In the genomic region with DNA sequence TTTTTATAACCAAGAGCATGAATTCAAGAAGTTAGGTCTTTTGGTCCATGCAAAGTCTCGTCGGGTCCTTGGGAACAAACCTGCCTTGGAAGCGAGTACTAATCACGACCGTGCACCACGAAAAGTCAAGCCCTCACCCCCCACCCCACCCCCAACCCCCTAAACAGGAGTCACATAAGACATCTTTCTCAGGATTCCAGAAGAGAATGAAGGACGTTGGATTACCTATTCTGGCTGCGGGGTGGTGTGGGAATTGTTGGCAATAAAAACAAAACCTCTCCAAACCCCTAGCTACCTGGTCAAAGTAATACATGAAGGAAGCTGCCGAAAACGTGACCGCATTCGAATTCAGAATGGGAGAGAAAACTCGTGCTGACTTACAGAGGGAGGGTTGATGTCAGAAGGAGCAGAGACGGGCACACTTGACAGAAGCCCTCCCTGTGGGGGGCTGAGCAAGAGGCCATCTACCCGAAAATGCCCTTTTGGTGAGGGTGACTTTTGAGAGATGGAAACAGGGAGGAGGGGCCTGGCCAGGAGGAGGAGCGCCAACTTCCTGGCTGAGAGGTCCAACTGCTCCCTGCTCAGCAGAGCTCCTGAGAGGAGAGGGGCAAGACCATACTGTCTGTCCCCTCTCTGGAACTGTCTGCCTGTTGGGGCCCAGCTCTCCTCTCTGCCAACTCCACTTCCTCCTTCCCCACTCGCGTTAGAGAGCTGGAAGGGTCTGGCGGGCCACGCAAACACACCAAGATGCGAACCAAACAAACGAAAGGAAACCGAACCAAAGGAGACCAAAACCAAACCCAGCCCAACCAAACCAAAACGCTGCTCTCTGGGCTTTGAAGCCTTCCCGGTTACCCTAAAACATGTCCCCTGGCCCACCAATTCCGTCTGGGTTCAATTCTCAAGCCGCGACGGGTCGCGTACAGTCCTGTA, we compare ENCODE assay signal across 11 mouse cellular contexts. TPM values are rescaled to one million over a fixed set of nuclear protein-coding genes. Genes with fewer than 3 reads are reported as not detected.
DNase-seq lines count a peak whose midpoint lies in the region; ATAC-seq and TF ChIP-seq lines count a peak whose summit lies in the region.
"Not testable (repeated sequence)": the region's sequence is repeated elsewhere in the genome, so short reads cannot be mapped to it uniquely, and the experiment has no call there.
"Had no signal": no experiment of that assay in that cellular context is flagged by ENCODE, and none has a peak within 500 bp of the region (broad histone marks: within the 10 kb centered on the region; RNA-seq: fewer than 3 reads in every experiment).

No protein-coding gene starts in this region.

- H3K79me2 ChIP-seq in myocyte (ENCODE audit: control insufficient read depth, insufficient read depth), result not testable (repeated sequence)

- not testable (repeated sequence) for TF ChIP-seq CTCF in forebrain, postnatal 0 days (IDR thresholded peaks at IDR 0.05; ENCODE audit: low read depth); liver, postnatal 0 days (IDR thresholded peaks at IDR 0.05; ENCODE audit: low read depth); stomach, postnatal 0 days (IDR thresholded peaks at IDR 0.05; ENCODE audit: low read depth)

- not testable (repeated sequence) for H3K36me3 ChIP-seq in forebrain, postnatal 0 days (ENCODE audit: insufficient read depth); hindbrain, embryonic 11.5 days (ENCODE audit: control insufficient read depth, insufficient read depth, low read length); kidney, embryonic 16.5 days (ENCODE audit: insufficient read depth, low read length); liver, postnatal 0 days (replicated peaks; ENCODE audit: insufficient read depth, low read length); myocyte (ENCODE audit: control insufficient read depth, insufficient read depth); stomach, postnatal 0 days (ENCODE audit: control insufficient read depth, insufficient read depth, low read length)

- H3K4me1 ChIP-seq in forebrain, postnatal 0 days (ENCODE audit: insufficient read depth); hindbrain, embryonic 11.5 days (replicated peaks; ENCODE audit: control insufficient read depth, insufficient read depth, low read length); kidney, embryonic 16.5 days (ENCODE audit: insufficient read depth, low read length); liver, postnatal 0 days (ENCODE audit: insufficient read depth); stomach, postnatal 0 days (replicated peaks; ENCODE audit: control insufficient read depth, insufficient read depth): not testable (repeated sequence)

- H3K27me3 ChIP-seq in forebrain, postnatal 0 days (ENCODE audit: insufficient read depth, low read length); hindbrain, embryonic 11.5 days (ENCODE audit: control insufficient read depth, insufficient read depth, low read length); kidney, embryonic 16.5 days (ENCODE audit: insufficient read depth, low read length); liver, postnatal 0 days (ENCODE audit: insufficient read depth, low read length); myocyte (ENCODE audit: control insufficient read depth, insufficient read depth, insufficient read length); stomach, postnatal 0 days (ENCODE audit: control insufficient read depth, insufficient read depth, low read length): not testable (repeated sequence)

- H3K4me2 ChIP-seq in forebrain, postnatal 0 days (ENCODE audit: low read depth), result peak overlapping the region; percentile 75
- peak overlapping the region; percentile 68 for H3K4me2 ChIP-seq in hindbrain, embryonic 11.5 days (replicated peaks; ENCODE audit: low read depth, low read length)
- H3K4me2 ChIP-seq in kidney, embryonic 16.5 days (replicated peaks; ENCODE audit: low read depth, low read length), result peak overlapping the region; percentile 77
- H3K4me2 ChIP-seq in liver, postnatal 0 days (ENCODE audit: low read depth, low read length), result peak overlapping the region; percentile 80
- H3K4me2 ChIP-seq in myocyte (ENCODE audit: low read depth), result peak overlapping the region; percentile 55
- H3K4me2 ChIP-seq in stomach, postnatal 0 days (replicated peaks; ENCODE audit: low read depth), result peak overlapping the region; percentile 66

- not testable (repeated sequence) for TF ChIP-seq POLR2A in myocyte (IDR thresholded peaks at IDR 0.05; ENCODE audit: insufficient read length, low read depth)

- H3K9ac ChIP-seq in forebrain, postnatal 0 days, result peak overlapping the region; percentile 39; the same call in 1 of the 2 replicates
- H3K9ac ChIP-seq in hindbrain, embryonic 11.5 days (ENCODE audit: low read depth, low read length), result not testable (repeated sequence)
- H3K9ac ChIP-seq in kidney, embryonic 16.5 days (replicated peaks; ENCODE audit: low read length), result peak overlapping the region; percentile 76
- H3K9ac ChIP-seq in liver, postnatal 0 days (replicated peaks), result peak overlapping the region; percentile 77
- H3K9ac ChIP-seq in stomach, postnatal 0 days (ENCODE audit: low read length), result peak overlapping the region; percentile 64

- ATAC-seq in forebrain, postnatal 0 days; hindbrain, embryonic 11.5 days (ENCODE audit: low FRiP score); kidney, embryonic 16.5 days (ENCODE audit: low FRiP score, low TSS enrichment); liver, postnatal 0 days; stomach, postnatal 0 days (ENCODE audit: low FRiP score, low TSS enrichment): not testable (repeated sequence)

- H3K4me3 ChIP-seq in forebrain, postnatal 0 days (ENCODE audit: low read depth, low read length), result peak overlapping the region; percentile 40
- H3K4me3 ChIP-seq in hindbrain, embryonic 11.5 days (ENCODE audit: low read depth, low read length), result peak overlapping the region; percentile 44
- peak overlapping the region; percentile 57 for H3K4me3 ChIP-seq in kidney, embryonic 16.5 days (ENCODE audit: low read length)
- peak overlapping the region; percentile 68 for H3K4me3 ChIP-seq in liver, postnatal 0 days (ENCODE audit: low read depth, low read length)
- not testable (repeated sequence) for H3K4me3 ChIP-seq in myocyte
- H3K4me3 ChIP-seq in stomach, postnatal 0 days (ENCODE audit: low read depth, low read length), result peak overlapping the region; percentile 49

- H3K9me3 ChIP-seq in forebrain, postnatal 0 days (ENCODE audit: low read length); hindbrain, embryonic 11.5 days (ENCODE audit: control insufficient read depth, low read length); kidney, embryonic 16.5 days (ENCODE audit: low read length); liver, postnatal 0 days (ENCODE audit: low read length); stomach, postnatal 0 days (ENCODE audit: control insufficient read depth, low read length): not testable (repeated sequence)

- not testable (repeated sequence) for TF ChIP-seq EP300 in liver, postnatal 0 days (IDR thresholded peaks at IDR 0.05; ENCODE audit: low read depth); stomach, postnatal 0 days (optimal IDR thresholded peaks at IDR 0.05)

- peak; percentile 43 for DNase-seq in MEL-GATA-1-ER (ENCODE audit: extremely low read depth, low read depth)
- peak; percentile 34 for DNase-seq in embryo, embryonic 10.5 days (ENCODE audit: low spot score)
- DNase-seq in forebrain, postnatal 0 days, result peak; percentile 27
- peak; percentile 59 for DNase-seq in hindbrain, embryonic 11.5 days (ENCODE audit: low spot score)
- DNase-seq in liver, postnatal 0 days, result peak; percentile 31
- DNase-seq in stomach, postnatal 0 days (ENCODE audit: low spot score), result peak; percentile 48

- H3ac ChIP-seq in myocyte (ENCODE audit: control insufficient read depth, insufficient read length), result not testable (repeated sequence)

- WGBS in forebrain, postnatal 0 days, result 11% methylated on average over 28 of the region's 31 CpGs
- 10% methylated on average over 28 of the region's 31 CpGs for WGBS in hindbrain, embryonic 11.5 days
- 9% methylated on average over 27 of the region's 31 CpGs for WGBS in kidney, embryonic 16.5 days
- 8% methylated on average over 28 of the region's 31 CpGs for WGBS in liver, postnatal 0 days (ENCODE audit: insufficient replicate concordance)
- WGBS in stomach, postnatal 0 days, result 11% methylated on average over 28 of the region's 31 CpGs

- peak overlapping the region; percentile 35; the same call in 1 of the 2 replicates for H3K27ac ChIP-seq in forebrain, postnatal 0 days (ENCODE audit: low read depth, low read length)
- peak overlapping the region; percentile 49 for H3K27ac ChIP-seq in hindbrain, embryonic 11.5 days (ENCODE audit: low read depth, low read length)
- H3K27ac ChIP-seq in kidney, embryonic 16.5 days (ENCODE audit: low read length), result peak overlapping the region; percentile 97
- H3K27ac ChIP-seq in liver, postnatal 0 days (ENCODE audit: low read depth), result peak overlapping the region; percentile 93
- peak overlapping the region; percentile 96 for H3K27ac ChIP-seq in stomach, postnatal 0 days (replicated peaks)

RNA-seq across cellular contexts. Expression of a gene that starts 2.2 kb away (rescaled TPM):
- total RNA-seq in forebrain, postnatal 0 days (2014; rRNA removed), result not detected in 2 replicates
- polyA plus RNA-seq in forebrain, postnatal 0 days (2015; fragmentation: Nextera tagmentation; extraction: Ambion mirVana), result not detected in 2 replicates
- not detected in 2 replicates for polyA plus RNA-seq in hindbrain, embryonic 11.5 days (2014; fragmentation: Nextera tagmentation; extraction: Ambion mirVana)
- not detected in 2 replicates for polyA plus RNA-seq in kidney, embryonic 16.5 days (2015; fragmentation: Nextera tagmentation; extraction: Ambion mirVana)
- polyA plus RNA-seq in liver, postnatal 0 days (2015; fragmentation: Nextera tagmentation; extraction: Ambion mirVana), result not detected in 2 replicates
- not detected for polyA plus RNA-seq in myocyte (2012; fragmentation: generic; extraction: Trizol)
- not detected in 2 replicates for polyA plus RNA-seq in stomach, postnatal 0 days (2015; fragmentation: Nextera tagmentation; extraction: Ambion mirVana)
- total RNA-seq: gastrocnemius, postnatal 25 days; left cerebral cortex, postnatal 14 days had no signal
- polyA plus RNA-seq: urinary bladder, adult 2 months had no signal

RNA-seq across cellular contexts. Expression of a gene that starts 3.1 kb away (rescaled TPM):
- not detected in 2 replicates for total RNA-seq in forebrain, postnatal 0 days (2014; rRNA removed)
- not detected in 2 replicates for polyA plus RNA-seq in forebrain, postnatal 0 days (2015; fragmentation: Nextera tagmentation; extraction: Ambion mirVana)
- 0.20 and 0.32 TPM in 2 replicates for polyA plus RNA-seq in hindbrain, embryonic 11.5 days (2014; fragmentation: Nextera tagmentation; extraction: Ambion mirVana)
- polyA plus RNA-seq in kidney, embryonic 16.5 days (2015; fragmentation: Nextera tagmentation; extraction: Ambion mirVana), result 0.31 and 0.36 TPM in 2 replicates
- polyA plus RNA-seq in liver, postnatal 0 days (2015; fragmentation: Nextera tagmentation; extraction: Ambion mirVana), result 0.13 TPM in 1 of 2 replicates, not detected in the other
- not detected for polyA plus RNA-seq in myocyte (2012; fragmentation: generic; extraction: Trizol)
- 0.21 and 0.24 TPM in 2 replicates for polyA plus RNA-seq in stomach, postnatal 0 days (2015; fragmentation: Nextera tagmentation; extraction: Ambion mirVana)
- total RNA-seq: gastrocnemius, postnatal 25 days; left cerebral cortex, postnatal 14 days had no signal

RNA-seq across cellular contexts. Expression of a gene that starts 16.8 kb away (rescaled TPM):
- not detected in 2 replicates for total RNA-seq in forebrain, postnatal 0 days (2014; rRNA removed)
- polyA plus RNA-seq in forebrain, postnatal 0 days (2015; fragmentation: Nextera tagmentation; extraction: Ambion mirVana), result not detected in 2 replicates
- not detected in 2 replicates for polyA plus RNA-seq in hindbrain, embryonic 11.5 days (2014; fragmentation: Nextera tagmentation; extraction: Ambion mirVana)
- polyA plus RNA-seq in kidney, embryonic 16.5 days (2015; fragmentation: Nextera tagmentation; extraction: Ambion mirVana), result not detected in 2 replicates
- not detected in 2 replicates for polyA plus RNA-seq in liver, postnatal 0 days (2015; fragmentation: Nextera tagmentation; extraction: Ambion mirVana)
- 1.0 TPM for polyA plus RNA-seq in myocyte (2012; fragmentation: generic; extraction: Trizol)
- polyA plus RNA-seq in stomach, postnatal 0 days (2015; fragmentation: Nextera tagmentation; extraction: Ambion mirVana), result 0.55 TPM in 1 of 2 replicates, not detected in the other
- total RNA-seq: gastrocnemius, postnatal 25 days; left cerebral cortex, postnatal 14 days had no signal
- polyA plus RNA-seq: urinary bladder, adult 2 months had no signal

RNA-seq across cellular contexts. Expression of a gene that starts 19.9 kb away (rescaled TPM):
- total RNA-seq in forebrain, postnatal 0 days (2014; rRNA removed), result not detected in 2 replicates
- polyA plus RNA-seq in forebrain, postnatal 0 days (2015; fragmentation: Nextera tagmentation; extraction: Ambion mirVana), result not detected in 2 replicates
- not detected in 2 replicates for polyA plus RNA-seq in hindbrain, embryonic 11.5 days (2014; fragmentation: Nextera tagmentation; extraction: Ambion mirVana)
- not detected in 2 replicates for polyA plus RNA-seq in kidney, embryonic 16.5 days (2015; fragmentation: Nextera tagmentation; extraction: Ambion mirVana)
- not detected in 2 replicates for polyA plus RNA-seq in liver, postnatal 0 days (2015; fragmentation: Nextera tagmentation; extraction: Ambion mirVana)
- polyA plus RNA-seq in myocyte (2012; fragmentation: generic; extraction: Trizol), result not detected
- polyA plus RNA-seq in stomach, postnatal 0 days (2015; fragmentation: Nextera tagmentation; extraction: Ambion mirVana), result not detected in 2 replicates
- total RNA-seq: gastrocnemius, postnatal 25 days; left cerebral cortex, postnatal 14 days had no signal
- polyA plus RNA-seq: urinary bladder, adult 2 months had no signal

RNA-seq across cellular contexts. Expression of a gene that starts 22.8 kb away (rescaled TPM):
- total RNA-seq in forebrain, postnatal 0 days (2014; rRNA removed), result not detected in 2 replicates
- polyA plus RNA-seq in forebrain, postnatal 0 days (2015; fragmentation: Nextera tagmentation; extraction: Ambion mirVana), result not detected in 2 replicates
- not detected in 2 replicates for polyA plus RNA-seq in hindbrain, embryonic 11.5 days (2014; fragmentation: Nextera tagmentation; extraction: Ambion mirVana)
- polyA plus RNA-seq in kidney, embryonic 16.5 days (2015; fragmentation: Nextera tagmentation; extraction: Ambion mirVana), result not detected in 2 replicates
- polyA plus RNA-seq in liver, postnatal 0 days (2015; fragmentation: Nextera tagmentation; extraction: Ambion mirVana), result not detected in 2 replicates
- 0.19 TPM for polyA plus RNA-seq in myocyte (2012; fragmentation: generic; extraction: Trizol)
- not detected in 2 replicates for polyA plus RNA-seq in stomach, postnatal 0 days (2015; fragmentation: Nextera tagmentation; extraction: Ambion mirVana)
- total RNA-seq: gastrocnemius, postnatal 25 days; left cerebral cortex, postnatal 14 days had no signal
- polyA plus RNA-seq: urinary bladder, adult 2 months had no signal

Comparison
In these comparisons a context has a peak if more than half of its experiments do, and no peak if none do; other contexts are left out.
1. H3K27ac ChIP-seq: peak in every context shown above with its lines; median percentile 97 in kidney, embryonic 16.5 days; 96 in stomach, postnatal 0 days; 93 in liver, postnatal 0 days; 49 in hindbrain, embryonic 11.5 days; 35 in forebrain, postnatal 0 days.